Mouse (Mus musculus) stomach, embryonic 16.5 days (tissue): Measurements from ENCODE around the gene Psip1. TPM values are rescaled to one million over a fixed set of nuclear protein-coding genes. Genes with fewer than 3 reads are reported as not detected.

ENCODE experiments used
- ATAC-seq: fragments of 200-750 bp; cut with Nextera tagmentation; 2 replicates; pipeline ENCODE4 v1.8.0; 2017; ENCODE audit warnings: moderate number of reproducible peaks, moderate TSS enrichment; ENCODE audit not compliant: insufficient read depth, low FRiP score
- H3K27ac ChIP-seq: fragments of 300-500 bp; sonication (generic); 2 replicates; pipeline ENCODE4 v1.5.1; 2014; ENCODE audit warnings: low read length
- H3K27me3 ChIP-seq: fragments of 300-500 bp; sonication (generic); 2 replicates; pipeline ENCODE4 v1.6.1; 2014; ENCODE audit warnings: low read length, control low read depth, mixed read lengths; ENCODE audit not compliant: control insufficient read depth, insufficient read depth
- H3K36me3 ChIP-seq: fragments of 300-500 bp; sonication (generic); 2 replicates; pipeline ENCODE4 v1.6.1; 2014; ENCODE audit warnings: low read length; ENCODE audit not compliant: control insufficient read depth, insufficient read depth
- H3K4me1 ChIP-seq: fragments of 300-500 bp; sonication (generic); 2 replicates; pipeline ENCODE4 v1.6.1; 2014; ENCODE audit warnings: low read length, control low read depth, mixed read lengths; ENCODE audit not compliant: control insufficient read depth, insufficient read depth
- H3K4me2 ChIP-seq: fragments of 300-500 bp; sonication (generic); 2 replicates; pipeline ENCODE4 v1.6.1; 2014; ENCODE audit warnings: low read depth, low read length, mixed read lengths
- H3K4me3 ChIP-seq: fragments of 300-500 bp; sonication (generic); replicated peaks from 2 replicates; pipeline ENCODE4 v1.5.1; 2014; ENCODE audit warnings: mild to moderate bottlenecking, low read length
- H3K9ac ChIP-seq: fragments of 300-500 bp; sonication (generic); 2 replicates; pipeline ENCODE4 v1.6.1; 2014; ENCODE audit warnings: low read length
- H3K9me3 ChIP-seq: fragments of 300-500 bp; sonication (generic); replicated peaks from 2 replicates; pipeline ENCODE4 v1.6.1; 2016; ENCODE audit warnings: low read length, control low read depth; ENCODE audit not compliant: control insufficient read depth
- WGBS: fragments of 180-500 bp; shearing (Covaris S2); extraction: QIAGEN DNeasy Blood & Tissue Kit; methylation state at CpG from one replicate; pipeline ENCODE4 v1.1.7; 2014; 5-methylcytosine and 5-hydroxymethylcytosine counted together
- polyA plus RNA-seq: library from polyadenylated mRNA; unstranded; fragments of >200 nt; fragmentation: Nextera tagmentation; extraction: Ambion mirVana; gene quantifications from 2 replicates; pipeline ENCODE4 v1.2.1, GENCODE M21; 2015

Gene Psip1
- polyA plus RNA-seq, 1 experiment from 2014 or later: 72.9 TPM

GRCm38 (mm10) chr4:83485735-83486116, 533 bp downstream of the Psip1 start:
- H3K9ac ChIP-seq: peak overlapping the region; percentile 92
- H3K27ac ChIP-seq: peak overlapping the region; percentile 94
- under 1% methylated on average over 38 of the region's 40 CpGs for WGBS
- peaks cover 8% of the 10 kb centered on the region for H3K4me1 ChIP-seq
- H3K36me3 ChIP-seq: peaks cover 12% of the 10 kb centered on the region
- ATAC-seq: peak; percentile 89
- peak overlapping the region; percentile 80 for H3K4me3 ChIP-seq
- no peaks in the 10 kb centered on the region for H3K27me3 ChIP-seq
- no peaks in the 10 kb centered on the region for H3K9me3 ChIP-seq
- peak overlapping the region; percentile 78 for H3K4me2 ChIP-seq

GRCm38 (mm10) chr4:83485250-83485649, 1.0 kb downstream of the Psip1 start:
- 22% methylated on average over 12 of the region's 12 CpGs for WGBS
- Histone ChIP-seq H3K4me2 (peak overlapping the region; percentile 78), H3K36me3 (peaks cover 12% of the 10 kb centered on the region), H3K9me3 (no peaks in the 10 kb centered on the region), H3K9ac (peak overlapping the region; percentile 92), H3K4me1 (peaks cover 8% of the 10 kb centered on the region), H3K27me3 (no peaks in the 10 kb centered on the region), H3K27ac (no peak overlapping the region), H3K4me3 (peak overlapping the region; percentile 80)
- no peak for ATAC-seq

- H3K9me3 ChIP-seq: no peaks in the 10 kb centered on the region
- peaks cover 24% of the 10 kb centered on the region for H3K36me3 ChIP-seq
- no peak overlapping the region for H3K27ac ChIP-seq
- H3K27me3 ChIP-seq: no peaks in the 10 kb centered on the region
- WGBS: 68% methylated on average over 3 of the region's 3 CpGs
- no peak overlapping the region for H3K4me2 ChIP-seq
- H3K4me1 ChIP-seq: no peaks in the 10 kb centered on the region
- ATAC-seq: no peak
- H3K9ac ChIP-seq: no peak overlapping the region
- no peak overlapping the region for H3K4me3 ChIP-seq
Observed at GRCm38 (mm10) chr4:83468208-83468607, 18.1 kb downstream of the Psip1 start.

DNA sequence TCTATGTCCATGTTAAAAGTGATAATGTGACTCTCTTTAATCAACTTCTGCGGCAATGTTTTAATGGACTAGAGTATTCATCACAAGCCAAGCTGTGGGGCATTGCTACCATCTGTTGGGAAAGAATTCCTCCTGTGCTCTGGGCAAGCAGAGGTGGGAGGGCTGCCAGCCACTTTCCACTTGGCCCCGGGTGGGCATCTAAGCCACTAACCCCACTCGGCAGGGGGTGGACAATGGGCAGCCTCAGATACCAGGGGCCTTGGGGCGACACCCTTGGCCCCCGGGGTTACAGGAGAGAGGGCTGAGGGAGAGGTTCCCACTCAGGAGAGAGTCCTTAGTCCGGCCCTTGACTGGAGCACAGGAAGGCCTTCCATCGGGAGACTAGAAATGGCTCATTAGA, 18.6 kb downstream of the Psip1 start:
- Histone ChIP-seq H3K36me3 (peaks cover 21% of the 10 kb centered on the region), H3K4me1 (no peaks in the 10 kb centered on the region), H3K4me3 (no peak overlapping the region), H3K9ac (no peak overlapping the region), H3K27ac (no peak overlapping the region), H3K4me2 (no peak overlapping the region), H3K9me3 (no peaks in the 10 kb centered on the region), H3K27me3 (no peaks in the 10 kb centered on the region)
- ATAC-seq: no peak
- WGBS: 86% methylated on average over 7 of the region's 7 CpGs

DNA sequence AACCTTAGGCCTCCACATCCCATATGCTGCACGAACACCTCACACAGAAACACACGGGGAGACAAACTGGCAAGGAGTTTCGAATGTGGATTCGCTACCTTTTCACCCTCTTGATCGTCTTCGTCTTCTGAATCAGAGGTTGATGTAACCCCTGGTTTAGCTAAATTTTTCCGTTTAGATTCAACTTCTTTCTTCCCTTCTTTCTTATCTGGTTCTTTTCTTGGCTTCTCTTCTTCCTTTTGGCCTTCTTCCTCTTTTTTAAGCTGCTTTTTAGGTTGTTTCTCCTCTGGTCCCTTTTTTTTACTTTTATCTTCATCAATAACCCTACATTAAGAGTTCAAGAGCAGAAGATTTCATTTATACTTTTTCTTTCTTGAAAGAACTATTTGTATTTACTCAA, 21.4 kb downstream of the Psip1 start:
- Histone ChIP-seq H3K4me3 (no peak overlapping the region), H3K27ac (no peak overlapping the region), H3K36me3 (peaks cover 23% of the 10 kb centered on the region), H3K4me2 (no peak overlapping the region), H3K9me3 (no peaks in the 10 kb centered on the region), H3K9ac (no peak overlapping the region), H3K4me1 (no peaks in the 10 kb centered on the region), H3K27me3 (no peaks in the 10 kb centered on the region)
- 88% methylated on average over 7 of the region's 7 CpGs for whole genome bisulfite sequencing
- no peak for ATAC-seq

DNA sequence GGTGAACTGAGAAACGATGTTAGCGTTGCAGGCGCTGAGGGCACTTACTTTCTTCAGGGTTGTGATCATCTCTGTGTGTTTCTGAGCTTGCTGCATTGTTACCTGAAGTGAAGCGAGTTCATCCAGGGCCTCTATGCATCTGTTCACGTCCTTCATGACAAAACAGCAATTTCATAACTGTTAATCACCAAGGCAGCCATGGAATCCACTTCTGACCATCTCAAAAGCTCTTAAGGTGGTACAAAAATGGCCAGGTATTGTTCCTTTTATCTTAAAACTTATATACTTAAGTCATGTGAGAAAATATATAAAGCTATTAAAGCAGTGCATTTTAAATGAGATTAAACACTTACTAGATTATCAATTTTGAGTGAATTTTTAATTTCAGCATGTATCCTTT, 26.2 kb downstream of the Psip1 start:
- Histone ChIP-seq H3K4me3 (no peak overlapping the region), H3K9ac (no peak overlapping the region), H3K27me3 (no peaks in the 10 kb centered on the region), H3K27ac (no peak overlapping the region), H3K9me3 (no peaks in the 10 kb centered on the region), H3K4me1 (no peaks in the 10 kb centered on the region), H3K4me2 (no peak overlapping the region), H3K36me3 (peaks cover 22% of the 10 kb centered on the region)
- WGBS: 92% methylated on average over 5 of the region's 5 CpGs
- no peak for ATAC-seq

- H3K4me3 ChIP-seq: no peak overlapping the region
- ATAC-seq: no peak
- no peaks in the 10 kb centered on the region for H3K4me1 ChIP-seq
- WGBS: 94% methylated on average over 4 of the region's 4 CpGs
- no peak overlapping the region for H3K9ac ChIP-seq
- H3K36me3 ChIP-seq: peaks cover 15% of the 10 kb centered on the region
- H3K9me3 ChIP-seq: no peaks in the 10 kb centered on the region
- H3K27me3 ChIP-seq: no peaks in the 10 kb centered on the region
- no peak overlapping the region for H3K27ac ChIP-seq
- no peak overlapping the region for H3K4me2 ChIP-seq
Observed at GRCm38 (mm10) chr4:83450785-83451184, 35.5 kb downstream of the Psip1 start.

DNA sequence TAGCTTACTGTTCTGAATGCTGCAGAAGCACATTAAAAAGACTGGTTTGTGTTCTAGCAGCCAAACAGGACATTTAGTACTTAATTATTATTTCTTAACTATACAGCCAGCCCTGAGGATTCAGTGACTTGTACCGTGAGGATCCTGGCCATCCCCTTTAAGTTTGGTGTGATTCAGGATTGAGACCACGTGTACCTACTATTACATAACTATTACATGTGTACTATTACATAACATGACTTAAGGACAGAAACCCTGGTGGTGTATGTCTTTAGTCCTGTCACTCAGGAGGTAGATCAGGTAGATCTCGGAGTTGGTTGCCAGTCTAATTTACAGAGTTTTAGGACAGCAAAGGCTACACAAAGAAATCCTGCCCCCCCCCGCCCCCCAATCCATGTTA, 45.2 kb downstream of the Psip1 start:
- no peak for ATAC-seq
- no peaks in the 10 kb centered on the region for H3K27me3 ChIP-seq
- H3K4me2 ChIP-seq: no peak overlapping the region
- WGBS: 85% methylated on average over 4 of the region's 4 CpGs
- H3K9me3 ChIP-seq: no peaks in the 10 kb centered on the region
- H3K9ac ChIP-seq: no peak overlapping the region
- H3K4me1 ChIP-seq: no peaks in the 10 kb centered on the region
- H3K36me3 ChIP-seq: peaks cover 15% of the 10 kb centered on the region
- H3K4me3 ChIP-seq: no peak overlapping the region
- no peak overlapping the region for H3K27ac ChIP-seq

- no peak overlapping the region for H3K4me3 ChIP-seq
- ATAC-seq: peak; percentile 47; the same call in 1 of the 2 replicates
- no peaks in the 10 kb centered on the region for H3K9me3 ChIP-seq
- no peak overlapping the region for H3K9ac ChIP-seq
- H3K4me1 ChIP-seq: no peaks in the 10 kb centered on the region
- no peak overlapping the region for H3K27ac ChIP-seq
- peaks cover 24% of the 10 kb centered on the region for H3K36me3 ChIP-seq
- no peak overlapping the region for H3K4me2 ChIP-seq
- 51% methylated on average over 5 of the region's 5 CpGs for WGBS
- no peaks in the 10 kb centered on the region for H3K27me3 ChIP-seq
Observed at GRCm38 (mm10) chr4:83439045-83439444, 47.2 kb downstream of the Psip1 start.

DNA sequence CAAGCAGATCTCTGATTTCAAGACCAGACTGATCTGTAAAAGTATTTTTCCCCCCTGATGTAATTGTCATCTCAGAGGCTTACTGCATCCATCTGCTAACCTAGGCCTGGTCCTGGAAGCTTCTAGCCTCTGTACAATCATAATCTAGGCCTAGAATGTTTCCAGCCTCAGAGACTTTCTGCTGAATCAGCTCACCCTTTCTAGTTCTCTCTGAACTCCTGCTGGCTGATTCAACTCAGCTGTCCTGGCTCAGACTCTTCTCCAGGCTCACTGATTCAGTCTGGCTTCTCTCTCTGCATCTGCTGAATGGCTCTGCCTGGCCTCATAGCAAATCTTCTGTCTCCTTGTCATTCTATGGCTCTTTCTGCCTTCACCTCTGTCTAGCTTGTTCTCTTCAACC, 48.1 kb downstream of the Psip1 start:
- no peak for ATAC-seq
- Histone ChIP-seq H3K27ac (no peak overlapping the region), H3K9ac (no peak overlapping the region), H3K4me1 (no peaks in the 10 kb centered on the region), H3K9me3 (no peaks in the 10 kb centered on the region), H3K4me3 (no peak overlapping the region), H3K27me3 (no peaks in the 10 kb centered on the region), H3K4me2 (no peak overlapping the region), H3K36me3 (peaks cover 27% of the 10 kb centered on the region)
